Mouse (Mus musculus): Measurements from ENCODE around the gene Tmem92.

- no peak for TF ChIP-seq TAL1 (IDR thresholded peaks at IDR 0.05; ENCODE audit: low read length)
- TF ChIP-seq GATA1 (IDR thresholded peaks at IDR 0.05; ENCODE audit: low read length), result no peak
Observed at GRCm38 (mm10) chr11:94735746-94736145, 46.8 kb downstream of the Tmem92 start.
